Mouse (Mus musculus): ENCODE measurements around the gene Cry1. TPM values are rescaled to one million over a fixed set of nuclear protein-coding genes. Genes with fewer than 3 reads are reported as not detected.

Cry1 gene
- polyA plus RNA-seq, 1 experiment from 2014 or later = 37.7 TPM

DNA sequence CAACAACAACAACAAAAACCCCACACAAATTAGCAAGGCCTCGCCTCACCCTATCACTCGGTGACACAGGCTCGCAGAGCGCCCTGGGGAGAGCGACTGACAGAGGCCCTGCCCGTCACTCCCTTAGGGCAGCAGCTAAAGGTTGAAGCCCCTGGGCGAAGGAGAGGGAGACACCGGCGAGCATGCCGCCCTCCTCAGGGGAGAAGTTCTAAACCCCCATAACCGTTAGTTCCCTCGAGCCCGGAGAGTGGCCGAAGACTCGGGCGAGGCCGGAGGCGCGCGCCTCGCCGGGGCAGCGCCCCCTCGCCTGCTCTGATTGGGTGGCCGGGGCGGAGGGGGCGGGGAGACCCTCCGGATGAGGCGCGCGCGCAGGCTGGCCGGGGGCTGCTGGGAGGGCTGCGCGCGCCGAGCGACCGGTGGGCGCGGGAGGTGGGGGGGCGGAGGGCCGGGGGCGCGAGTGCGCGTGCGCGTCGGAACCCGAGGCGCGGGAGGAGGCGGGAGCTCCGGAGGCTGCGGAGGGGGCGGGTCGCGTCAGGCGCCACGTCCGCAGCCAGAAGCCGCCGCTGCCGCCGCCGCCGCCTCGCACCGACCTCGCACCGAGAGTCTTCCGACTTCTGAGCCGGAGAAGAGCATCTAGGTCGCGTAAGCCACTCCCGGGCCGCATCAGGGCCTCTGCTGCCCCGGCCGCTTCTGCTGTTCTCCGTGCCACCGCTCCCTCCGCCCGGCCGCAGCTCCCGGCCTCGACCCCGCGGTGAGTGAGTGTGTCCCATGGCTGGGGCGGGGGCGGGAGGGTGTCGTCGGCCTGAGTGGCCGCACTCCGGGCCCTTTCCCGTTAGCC is 82.4 kb downstream of the Cry1 start, which contains the start of the genes Fhl4 and Tmem263:
Gene Fhl4, minus strand, starts transcription at position 249 of the 838 bp plus-strand sequence.
Gene Tmem263, plus strand, starts transcription at position 381 of the 838 bp plus-strand sequence.
- peak; percentile 95 for ATAC-seq (ENCODE audit: low FRiP score, low read depth)

DNA sequence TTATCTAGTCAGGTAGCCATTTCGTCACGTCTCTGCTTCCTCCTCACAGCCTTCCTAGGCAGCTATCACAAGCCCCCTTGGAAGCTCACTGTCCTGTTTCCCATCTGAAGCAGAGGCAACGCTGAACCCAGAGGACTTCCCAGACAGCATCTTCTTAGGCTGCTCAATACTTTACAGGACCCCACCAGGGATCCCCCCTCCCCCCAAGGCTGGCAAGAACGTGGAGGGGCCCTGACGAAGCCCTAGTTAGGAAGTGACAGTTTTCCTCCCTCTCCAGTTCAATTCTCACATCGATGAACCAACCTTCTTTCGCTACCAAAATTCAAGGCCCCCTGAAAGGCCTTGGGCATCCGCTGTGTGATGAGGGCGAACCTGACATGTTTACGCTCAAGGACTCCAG is 83.0 kb downstream of the Cry1 start:
- Histone ChIP-seq H3K9me3 (no peaks in the 10 kb centered on the region), H3K36me3 (no peaks in the 10 kb centered on the region), H3K27ac (peak overlapping the region; percentile 74; the same call in 1 of the 2 replicates), H3K4me1 (peaks cover 19% of the 10 kb centered on the region), H3K4me2 (replicated peaks) (peak overlapping the region; percentile 88), H3K27me3 (no peaks in the 10 kb centered on the region), H3K9ac (peak overlapping the region; percentile 91), H3K4me3 (peak overlapping the region; percentile 98)
- 2% methylated on average over 10 of the region's 10 CpGs for WGBS
- ATAC-seq (ENCODE audit: low FRiP score, low read depth) = peak; percentile 25; the same call in 1 of the 2 replicates

More for the DNA sequence above, 82.4 kb downstream of the Cry1 start, which contains the start of the genes Fhl4 and Tmem263:
- Histone ChIP-seq H3K4me2 (replicated peaks) (peak within 1 kb of the TSS; percentile 88), H3K4me3 (peak within 1 kb of the TSS; percentile 98), H3K36me3 (no peaks in the 10 kb centered on the region), H3K9me3 (no peaks in the 10 kb centered on the region), H3K9ac (peak within 1 kb of the TSS; percentile 97), H3K27ac (peak within 1 kb of the TSS; percentile 85), H3K4me1 (peaks cover 19% of the 10 kb centered on the region), H3K27me3 (no peaks in the 10 kb centered on the region)
- 0% methylated on average over 66 of the region's 96 CpGs for whole genome bisulfite sequencing

Other genes with a start within 250 kb of the Cry1 start
- gene Fhl4, start 82.6 kb downstream of the Cry1 start, polyA plus RNA-seq (2015; fragmentation: Nextera tagmentation; extraction: Ambion mirVana) = 1.4 and 1.7 TPM in 2 replicates
- 133 and 144 TPM in 2 replicates for gene Tmem263, start 82.4 kb downstream of the Cry1 start, polyA plus RNA-seq (2015; fragmentation: Nextera tagmentation; extraction: Ambion mirVana)
- 23.7 and 24.3 TPM in 2 replicates for gene Mterf2, start 57.0 kb downstream of the Cry1 start, polyA plus RNA-seq (2015; fragmentation: Nextera tagmentation; extraction: Ambion mirVana)
- gene Btbd11, start 201.8 kb upstream of the Cry1 start, polyA plus RNA-seq (2015; fragmentation: Nextera tagmentation; extraction: Ambion mirVana) = 9.2 and 9.7 TPM in 2 replicates

Data from limb, embryonic 13.5 days (tissue).